Mouse (Mus musculus) T-helper 17 cell (primary cell): ENCODE data around the gene Rasl10b.

Experiments
- in situ Hi-C, 2 experiments: fragments of 300-600 bp; cut with MboI, MseI; formaldehyde crosslinking; loops; 1 replicate in 1 of 2; 2 replicates in 1 of 2; pipeline ENCODE4 v1.15.1; 2025; ENCODE audit warnings: high pct_unique_total_duplicates in 2 of 2

Rasl10b gene

GRCm38 (mm10) chr11:83429355-83429754, 20.4 kb downstream of the Rasl10b start, which contains the start of gene Gas2l2:
Gene Gas2l2, minus strand, starts transcription at chr11:83429455.
- in situ Hi-C loops, result loop anchor here (5.0 to 10.0 kb wide), 4 partner anchors 75 to 505 kb away; no protein-coding TSS in a partner anchor

DNA sequence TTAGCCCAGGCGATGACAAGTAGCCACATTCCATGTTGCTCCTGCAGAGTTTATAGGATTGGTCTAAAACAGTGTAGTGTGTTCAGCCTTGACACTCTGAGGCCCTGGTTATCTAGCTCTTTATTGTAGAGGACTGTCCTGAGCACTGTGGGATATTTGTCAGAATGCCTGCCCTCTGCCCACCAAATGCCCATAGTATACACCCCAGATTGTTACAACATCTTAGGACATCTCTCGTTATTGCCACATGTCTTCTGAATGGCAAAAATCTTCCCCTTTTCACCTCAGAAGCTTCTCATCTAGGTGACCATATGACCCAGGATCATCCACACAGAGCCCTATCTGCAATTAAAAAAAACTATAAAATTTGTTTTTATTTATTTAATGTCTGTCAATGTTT, 23.6 kb downstream of the Rasl10b start:
- in situ Hi-C loops, result no loop called here

DNA sequence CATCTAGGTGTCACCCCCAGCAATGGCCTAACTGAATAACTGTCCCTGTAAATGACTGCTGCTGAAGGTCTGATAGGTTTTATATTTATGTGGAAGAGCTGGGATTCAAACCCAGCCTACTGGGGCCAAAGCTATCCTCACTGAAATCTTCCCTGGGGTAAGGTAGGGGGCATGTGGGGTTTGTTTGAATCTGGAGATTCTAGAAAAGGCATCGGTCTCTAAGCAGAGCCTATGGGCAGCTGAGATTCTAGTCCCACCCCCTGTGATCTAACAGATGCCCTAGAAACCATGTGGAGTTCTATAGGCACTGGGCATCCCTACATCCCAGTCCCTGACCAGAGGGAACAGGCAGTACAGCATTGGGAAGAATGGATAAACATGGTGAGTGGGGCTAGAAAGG, 28.4 kb downstream of the Rasl10b start, which contains the start of gene 1700020L24Rik:
Gene 1700020L24Rik (plus strand): TSS at position 301 of the 400 bp plus-strand sequence.
- in situ Hi-C loops, result no loop called here

DNA sequence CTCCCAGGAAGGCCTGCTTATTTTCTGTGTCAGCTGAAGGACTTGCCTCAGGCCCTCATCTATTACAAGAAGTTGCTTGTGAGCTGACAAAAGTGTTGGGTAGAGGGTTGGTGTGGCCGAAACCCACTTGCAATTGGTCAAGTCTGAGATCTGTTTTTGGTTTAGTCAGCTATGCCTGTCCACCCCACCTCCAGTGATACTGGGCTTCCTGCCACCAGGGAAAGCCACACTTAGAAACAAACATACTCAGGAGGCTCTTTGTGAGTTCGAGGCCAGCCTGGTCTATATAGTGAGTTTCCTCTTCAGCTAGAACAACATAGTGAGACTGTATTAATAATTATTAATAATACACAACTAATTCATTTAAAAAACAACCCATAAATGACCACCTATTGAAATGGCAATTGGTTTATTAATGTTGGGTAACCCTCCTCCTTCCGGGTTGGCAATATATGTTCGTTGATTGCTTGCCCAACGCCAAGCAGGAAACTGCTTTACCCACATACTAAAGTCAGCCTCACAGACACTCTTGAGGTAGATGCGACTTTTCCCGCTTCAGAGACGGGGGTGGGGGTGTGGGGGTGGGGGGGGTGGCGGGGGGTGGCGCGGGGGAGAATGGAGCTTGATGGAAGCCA, 30.6 kb downstream of the Rasl10b start:
- in situ Hi-C loops, result no loop called here

GRCm38 (mm10) chr11:83440081-83441064, 31.4 kb downstream of the Rasl10b start:
- in situ Hi-C loops, result no loop called here

GRCm38 (mm10) chr11:83441235-83441634, 32.3 kb downstream of the Rasl10b start:
- in situ Hi-C loops, result no loop called here

GRCm38 (mm10) chr11:83442596-83443267, 33.8 kb downstream of the Rasl10b start:
- in situ Hi-C loops, result no loop called here

DNA sequence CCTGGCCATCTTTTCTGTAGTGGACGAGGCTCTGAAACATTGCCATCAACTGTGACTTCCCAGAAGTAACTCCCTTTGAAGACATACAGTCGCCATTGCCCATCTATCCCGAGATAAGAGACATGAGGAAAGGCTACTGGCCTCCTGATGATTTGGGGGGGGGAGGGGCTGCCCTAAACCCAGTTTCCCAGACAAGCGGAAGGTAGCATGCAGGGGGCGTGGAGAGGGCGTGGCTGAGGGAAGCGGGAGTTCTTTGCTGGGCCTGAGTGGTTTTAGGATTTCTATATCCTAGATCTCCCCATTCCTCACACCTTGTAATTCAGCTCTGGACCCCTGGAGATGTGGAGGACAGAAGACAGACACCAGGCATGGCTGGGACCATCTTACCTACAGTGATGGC, 34.9 kb downstream of the Rasl10b start:
- in situ Hi-C loops, result no loop called here

DNA sequence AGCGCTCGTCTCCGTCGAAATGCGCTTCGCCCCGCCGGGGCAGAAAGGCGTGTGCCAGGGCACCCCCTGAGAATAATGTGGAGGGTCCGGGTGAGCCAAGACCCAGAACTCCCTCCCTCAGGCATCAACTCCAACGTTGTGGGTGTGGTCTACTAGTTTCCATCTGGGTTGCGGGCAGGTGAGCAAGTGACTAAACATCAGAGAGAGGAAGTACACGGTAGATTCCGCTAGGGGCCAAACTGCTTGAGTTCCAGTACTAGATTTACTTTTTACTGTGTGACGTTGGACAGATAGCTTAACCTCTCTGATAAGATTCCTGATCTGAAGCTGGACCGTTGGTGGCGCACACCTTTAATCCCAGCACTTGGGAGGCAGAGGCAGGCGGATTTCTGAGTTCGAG, 36.1 kb downstream of the Rasl10b start:
- in situ Hi-C loops, result no loop called here

GRCm38 (mm10) chr11:83447612-83448011, 38.7 kb downstream of the Rasl10b start:
- in situ Hi-C loops, result no loop called here

DNA sequence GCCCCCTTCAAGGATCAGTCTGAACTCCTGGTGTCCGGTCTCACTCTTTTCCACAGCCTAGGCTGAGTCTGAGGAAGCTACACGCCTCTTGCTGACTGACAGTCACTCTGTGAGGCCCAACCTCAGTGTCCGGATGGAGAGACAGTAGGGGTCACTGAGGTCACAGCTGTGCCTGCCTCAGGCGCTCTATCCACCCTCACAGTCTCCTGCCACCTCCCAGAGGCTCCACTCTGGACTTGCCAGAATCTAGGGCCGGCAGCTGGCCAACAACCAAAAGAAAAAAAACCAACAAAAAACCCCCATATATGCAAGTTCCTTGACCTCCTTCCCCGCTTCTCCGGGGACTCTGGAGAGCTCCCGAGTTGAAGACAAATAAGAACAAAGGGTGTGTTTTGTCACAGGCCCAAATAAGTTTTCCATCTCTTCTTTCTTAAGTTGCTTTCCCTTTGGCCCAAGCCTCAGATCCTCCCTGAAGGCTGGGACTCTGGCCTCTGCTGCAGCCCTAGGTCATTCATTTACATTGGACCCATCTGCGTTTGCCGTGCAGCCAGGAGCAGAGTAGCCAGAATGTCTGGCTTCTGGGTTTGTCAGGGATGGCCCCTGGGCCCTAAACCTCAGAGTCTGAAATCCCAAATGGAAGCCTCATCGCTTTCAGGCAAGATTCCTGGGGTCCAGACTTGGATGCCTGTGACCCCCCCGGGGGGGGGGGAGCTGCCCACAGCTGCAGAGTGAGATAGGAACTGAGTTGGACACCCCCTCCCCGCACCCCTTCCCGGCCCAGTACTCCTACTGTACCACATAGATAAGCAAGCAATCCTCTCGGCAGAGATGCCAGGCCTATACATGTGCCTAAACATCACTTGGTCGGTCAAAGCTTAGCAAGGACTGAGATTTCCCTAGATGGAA, 39.3 kb downstream of the Rasl10b start:
- in situ Hi-C loops, result no loop called here

- in situ Hi-C loops, result no loop called here
Measured at GRCm38 (mm10) chr11:83448927-83449236, 39.9 kb downstream of the Rasl10b start.

- in situ Hi-C loops, result no loop called here
Measured at GRCm38 (mm10) chr11:83449298-83449697, 40.4 kb downstream of the Rasl10b start.

GRCm38 (mm10) chr11:83450550-83450949, 41.6 kb downstream of the Rasl10b start:
- in situ Hi-C loops, result no loop called here

- in situ Hi-C loops, result no loop called here
Measured at GRCm38 (mm10) chr11:83451281-83451680, 42.3 kb downstream of the Rasl10b start.

DNA sequence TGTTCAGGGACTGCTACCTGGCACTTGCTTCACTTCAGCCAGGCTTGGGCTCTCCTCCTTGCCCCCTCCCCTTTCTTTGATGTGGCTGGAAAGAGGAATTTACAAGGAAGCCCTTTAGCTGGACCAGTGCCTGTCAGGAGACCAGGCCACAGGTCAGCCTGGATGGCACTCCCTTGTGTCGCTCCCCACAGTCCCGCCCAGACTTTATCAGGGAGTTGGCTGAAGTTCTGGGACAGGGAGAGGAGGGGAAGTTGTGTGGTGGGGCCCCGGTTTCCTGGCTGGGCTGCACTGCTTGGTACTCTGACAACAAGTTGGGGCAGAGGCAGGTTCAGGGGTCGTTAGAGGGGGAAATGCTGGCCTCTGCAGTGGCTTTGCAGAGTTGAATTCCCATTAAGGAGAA, 45.6 kb downstream of the Rasl10b start:
- in situ Hi-C loops, result no loop called here

- in situ Hi-C loops, result no loop called here
Measured at GRCm38 (mm10) chr11:83455608-83456007, 46.7 kb downstream of the Rasl10b start.

GRCm38 (mm10) chr11:83457257-83457656, 48.3 kb downstream of the Rasl10b start:
- in situ Hi-C loops, result no loop called here

DNA sequence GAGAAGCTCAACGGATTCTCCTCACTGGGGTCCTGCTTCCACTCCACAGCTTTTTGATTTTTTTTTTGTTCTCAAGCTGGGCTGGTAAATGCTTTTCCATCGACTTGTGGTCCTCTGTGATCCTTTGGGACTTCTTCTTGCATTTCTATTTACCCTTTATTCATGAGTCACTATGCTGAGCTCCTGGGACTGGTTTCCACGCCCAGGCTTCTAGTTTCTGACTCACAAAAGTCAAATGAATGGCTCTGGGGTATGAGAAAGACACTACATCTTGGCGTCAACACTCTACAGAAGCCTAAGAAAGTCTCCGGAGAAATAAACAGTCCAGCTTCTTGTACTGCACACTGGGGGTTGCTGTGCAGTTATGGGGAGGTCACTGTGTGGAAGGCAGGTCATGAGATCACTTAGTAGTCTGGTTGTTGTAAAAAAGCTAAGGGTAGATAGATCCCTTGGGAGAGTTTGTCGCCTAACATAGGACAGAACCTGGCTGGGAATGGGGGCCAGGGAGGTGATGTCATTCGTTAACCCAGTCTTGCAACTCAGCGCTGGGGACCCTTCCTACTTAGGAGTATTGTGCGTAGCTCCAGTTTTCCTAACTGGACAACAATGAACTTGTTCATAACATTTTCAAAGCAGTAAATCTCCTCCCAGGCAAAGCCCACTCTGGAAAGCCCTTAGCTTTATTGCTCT, 49.1 kb downstream of the Rasl10b start:
- in situ Hi-C loops, result no loop called here

- in situ Hi-C loops, result no loop called here
Measured at GRCm38 (mm10) chr11:83461462-83462027, 52.6 kb downstream of the Rasl10b start.
